Mouse (Mus musculus) right cerebral cortex, adult 2 months (tissue): ENCODE results near the gene Bmx.

Experiments
- DNase-seq, 2 experiments: peaks; one replicate each; pipeline ENCODE4 v3.0.0; 2021 to 2022; ENCODE audit warnings: low spot score in 2 of 2

The Bmx gene

GRCm38 (mm10) chrX:164258057-164258456, at the start of gene Bmx:
Gene Bmx (minus strand): TSS chrX:164258193.
- no peak for DNase-seq

DNA sequence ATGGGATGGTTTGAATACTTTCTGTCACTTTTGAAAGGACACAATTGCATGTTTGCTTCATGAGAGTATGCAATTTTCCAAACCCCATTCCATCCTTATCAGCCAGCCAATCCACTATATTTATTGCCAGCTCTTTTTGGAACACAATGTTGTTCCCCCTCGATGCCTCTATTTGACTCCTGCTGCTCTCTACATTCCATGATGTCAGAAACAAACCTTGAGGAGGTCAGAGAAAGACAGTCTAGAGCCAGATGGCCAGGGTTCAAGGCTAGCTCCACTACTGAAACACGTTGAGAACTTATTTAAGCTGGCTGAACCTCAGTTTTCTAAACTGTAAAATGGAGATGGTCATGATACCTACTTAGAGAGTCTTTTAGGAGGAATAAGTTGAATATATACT, 48.3 kb upstream of the Bmx start:
- no peak for DNase-seq

DNA sequence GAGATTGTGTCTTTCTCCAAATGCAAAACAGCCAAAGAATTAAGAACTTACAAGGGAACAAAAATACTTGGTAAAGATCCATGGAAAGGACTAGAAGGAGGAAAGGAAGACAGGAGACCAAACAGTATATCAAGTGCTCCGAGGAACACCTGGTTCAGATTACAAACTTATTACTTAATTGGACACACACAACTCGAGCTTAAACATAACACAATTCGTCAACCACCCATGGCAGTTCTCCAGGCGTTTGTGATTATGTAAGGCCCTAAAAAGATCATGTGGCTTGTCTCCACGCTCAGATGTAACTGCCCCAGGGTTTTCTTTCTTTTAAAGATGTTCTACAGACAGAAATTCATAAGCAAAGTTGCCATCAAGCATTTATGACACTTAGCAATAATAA, 33.2 kb upstream of the Bmx start:
- no peak for DNase-seq

DNA sequence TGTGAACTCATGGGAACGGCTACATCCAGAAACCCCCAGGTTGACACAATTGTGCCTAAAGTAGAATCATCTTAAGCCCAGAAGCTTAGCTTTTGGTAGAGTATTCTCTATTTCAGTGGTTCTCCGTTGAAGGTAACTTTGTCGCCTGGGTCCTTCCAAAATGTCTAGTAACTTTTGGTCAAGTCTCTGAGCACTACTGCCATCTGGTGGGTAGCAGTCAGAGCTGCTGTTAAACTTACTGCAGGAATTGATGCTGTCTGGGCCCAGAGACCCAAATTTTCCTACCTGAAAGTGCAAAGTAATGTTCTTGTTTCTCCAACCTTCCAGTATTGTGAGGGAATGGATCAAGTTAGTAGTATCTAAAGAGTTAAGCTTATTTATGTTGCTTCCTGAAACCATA, 29.1 kb upstream of the Bmx start:
- DNase-seq, result peak in 1 of 2 experiments; percentile 4

GRCm38 (mm10) chrX:164283808-164284207, 25.8 kb upstream of the Bmx start:
- no peak for DNase-seq

DNA sequence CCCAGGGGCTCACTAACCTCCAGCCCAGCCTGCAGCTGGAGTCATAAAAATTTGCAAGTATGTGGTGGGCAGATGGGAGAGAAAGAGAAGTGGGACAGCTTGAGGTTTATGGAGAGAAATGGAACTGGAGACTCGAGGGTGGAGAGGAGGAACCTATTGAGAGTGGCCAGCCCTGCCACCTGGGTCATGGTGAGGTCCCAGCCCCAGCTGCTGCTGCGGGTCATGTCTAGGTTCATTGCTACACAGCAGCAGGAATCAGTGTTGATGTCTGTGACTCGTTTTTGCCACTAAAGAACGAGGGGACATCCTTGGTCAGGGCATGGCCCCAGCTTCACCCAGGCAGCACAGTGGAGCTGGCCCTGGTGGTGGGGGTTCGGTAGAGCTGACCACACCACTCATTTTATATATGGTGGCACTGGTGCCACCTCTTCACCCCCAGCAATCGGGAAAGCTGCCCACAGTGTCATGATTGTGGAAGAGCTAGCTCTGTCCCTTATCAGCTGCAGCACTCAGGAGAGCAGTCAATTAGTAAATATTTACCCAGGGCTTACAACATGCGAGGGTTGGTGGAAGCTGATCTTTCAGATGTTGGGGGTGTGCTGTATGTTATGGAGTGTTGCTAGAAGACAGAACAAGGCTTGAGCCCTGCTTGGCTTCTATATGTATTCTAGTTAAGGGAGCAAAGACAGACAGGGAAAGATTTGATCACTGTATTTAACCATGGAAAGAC, 23.1 kb upstream of the Bmx start:
- no peak for DNase-seq

- DNase-seq, result no peak
Measured at GRCm38 (mm10) chrX:164275536-164275935, 17.5 kb upstream of the Bmx start.

DNA sequence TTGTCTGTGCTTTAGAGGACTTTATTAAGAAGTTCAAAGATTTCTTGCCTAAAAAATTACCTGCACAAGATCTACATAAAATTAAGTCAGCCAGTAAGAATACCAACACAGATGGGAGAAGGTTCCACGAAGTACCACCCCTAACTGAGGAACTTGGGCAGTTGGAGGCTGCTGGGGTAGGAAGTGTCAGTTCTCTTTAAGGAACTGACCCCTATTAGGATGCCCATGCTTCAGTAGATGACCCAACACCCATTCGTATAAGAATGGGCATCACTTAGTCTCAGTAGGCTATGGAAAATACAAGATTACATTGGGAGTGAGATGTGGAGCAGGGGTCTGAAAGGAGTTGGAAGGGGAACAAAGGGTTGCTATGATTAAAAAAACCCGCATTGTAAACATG, 12.6 kb upstream of the Bmx start:
- no peak for DNase-seq

DNA sequence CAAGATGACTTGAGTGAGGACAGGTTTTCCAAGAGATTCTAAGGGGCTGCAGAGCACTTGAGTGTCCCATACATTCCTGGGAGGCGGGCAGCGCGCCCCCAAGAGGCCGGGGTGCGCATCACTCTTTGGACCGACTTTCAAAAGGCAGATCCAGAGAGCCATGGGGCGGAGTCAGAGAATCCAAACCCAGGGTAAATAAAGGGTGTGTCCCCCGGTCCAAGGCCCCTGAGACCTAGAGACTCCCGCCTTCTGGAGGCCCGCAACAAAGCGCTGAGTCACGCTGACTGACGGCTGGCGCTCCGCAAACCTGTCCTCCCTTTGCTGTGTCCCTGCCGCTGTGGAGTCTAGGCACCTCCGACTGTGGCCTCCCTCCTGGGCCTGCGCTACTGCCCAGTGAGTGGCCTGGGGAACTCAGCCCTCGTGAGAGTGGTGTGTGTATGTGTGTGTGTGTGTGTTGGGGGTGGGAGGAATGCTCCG, 11.3 kb upstream of the Bmx start, which contains the start of gene Pir:
TSS of gene Pir (plus strand) at position 87 of the 477 bp plus-strand sequence.
- peak; percentile 42 to 48 for DNase-seq

GRCm38 (mm10) chrX:164264861-164265260, 6.9 kb upstream of the Bmx start:
- DNase-seq, result no peak

DNA sequence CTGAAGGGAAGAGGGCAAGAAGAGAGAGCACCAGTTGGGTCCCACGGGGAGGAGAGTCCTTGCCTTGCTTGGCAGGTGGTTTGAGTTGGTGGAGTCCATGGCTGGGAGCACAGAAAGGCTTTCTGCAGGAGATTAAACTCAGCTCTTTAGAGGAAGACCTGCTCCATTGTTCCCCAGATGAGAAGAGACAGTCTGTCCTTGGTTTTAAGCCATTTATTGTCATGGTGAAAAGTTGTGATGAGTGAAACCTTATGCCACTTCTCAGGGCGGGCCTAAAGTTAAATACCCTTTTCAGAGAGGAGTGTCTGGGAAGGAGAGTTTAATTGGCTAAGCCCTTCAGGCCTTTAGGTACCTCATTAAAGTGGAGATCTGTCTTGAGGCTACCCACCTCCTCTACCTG, 4.3 kb upstream of the Bmx start:
- DNase-seq, result no peak

GRCm38 (mm10) chrX:164258662-164259061, 669 bp upstream of the Bmx start:
- DNase-seq, result no peak

GRCm38 (mm10) chrX:164256527-164256926, 1.5 kb downstream of the Bmx start:
- DNase-seq, result no peak

DNA sequence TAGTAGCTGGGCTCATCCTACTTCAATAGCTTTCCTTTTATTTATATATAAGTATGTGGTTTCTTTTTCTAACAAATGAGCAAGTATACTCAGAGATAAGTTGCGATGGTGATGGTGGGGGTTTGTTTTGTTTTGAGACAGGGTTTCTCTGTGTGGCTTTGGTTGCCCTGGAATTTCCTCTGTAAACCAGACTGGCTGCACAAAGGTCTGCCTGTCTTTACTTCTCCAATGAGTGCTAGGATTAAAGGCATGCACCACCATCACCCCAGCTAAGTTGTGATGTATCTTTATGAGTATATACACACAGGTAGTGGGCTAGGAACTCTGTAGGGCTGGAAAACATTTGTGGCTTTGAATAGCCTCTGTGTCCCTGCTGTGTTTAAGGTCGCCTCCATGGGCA, 11.3 kb downstream of the Bmx start:
- no peak for DNase-seq

DNA sequence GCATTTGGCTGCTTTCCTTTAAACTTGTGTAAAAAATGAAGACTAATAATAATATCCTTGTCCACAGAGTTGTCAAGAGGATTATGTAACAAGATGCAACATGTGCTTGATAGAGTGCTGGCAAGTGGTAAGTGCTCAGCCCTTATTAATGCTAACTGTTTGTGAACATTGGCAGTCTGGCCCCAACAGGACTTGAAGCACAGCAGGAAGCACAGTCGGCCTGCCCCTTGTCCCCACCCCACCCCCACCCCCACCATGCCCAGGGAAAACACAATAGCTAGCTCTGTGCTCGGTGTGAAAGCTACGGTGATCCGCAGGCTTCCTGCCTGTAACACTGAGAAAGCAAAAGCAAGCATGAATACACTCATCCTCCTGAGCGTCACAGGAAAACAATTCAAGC, 12.3 kb downstream of the Bmx start:
- no peak for DNase-seq

DNA sequence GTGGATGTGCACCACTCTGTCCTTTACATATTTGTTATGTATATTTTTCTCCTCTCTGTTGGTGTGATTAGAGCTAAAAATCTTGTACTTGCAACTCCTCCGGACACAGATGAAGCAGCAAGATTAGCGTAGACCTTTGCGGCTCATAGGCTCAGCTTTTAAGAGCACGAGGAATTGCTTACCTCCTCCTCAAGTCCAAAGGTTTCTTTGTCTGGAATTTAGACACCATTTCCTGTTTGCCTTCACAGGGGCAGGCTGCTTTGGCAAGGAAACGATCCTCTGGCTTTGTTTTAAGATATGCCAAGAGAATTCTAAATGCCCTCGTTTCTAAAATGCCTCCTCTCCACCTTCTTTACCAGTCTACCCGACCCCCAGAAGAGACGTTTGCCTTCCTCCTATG, 24.6 kb downstream of the Bmx start:
- no peak for DNase-seq

GRCm38 (mm10) chrX:164221989-164222388, 36.0 kb downstream of the Bmx start:
- DNase-seq, result no peak

- DNase-seq, result no peak
Measured at GRCm38 (mm10) chrX:164200547-164200946, 57.4 kb downstream of the Bmx start.

GRCm38 (mm10) chrX:164197679-164198078, 60.3 kb downstream of the Bmx start:
- no peak for DNase-seq

DNA sequence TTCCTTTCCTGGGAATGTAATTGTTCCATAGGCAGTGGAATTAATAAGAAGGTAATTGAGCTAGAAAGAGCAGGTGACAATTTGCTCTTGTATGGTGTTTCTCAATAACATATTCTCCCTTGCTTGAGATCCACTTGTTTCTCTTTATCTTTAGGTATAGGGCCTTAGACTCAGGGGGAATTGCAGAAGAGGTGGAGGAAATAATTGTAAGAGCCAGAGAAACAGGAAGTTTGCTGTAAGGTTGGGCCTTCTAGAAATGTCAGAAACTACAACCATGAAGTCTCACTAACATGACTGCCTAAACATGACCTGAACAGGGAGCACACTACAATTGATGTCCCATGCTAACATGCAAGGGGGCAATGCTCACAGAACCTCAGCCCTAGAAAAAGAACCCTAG, 68.1 kb downstream of the Bmx start:
- DNase-seq, result no peak

DNA sequence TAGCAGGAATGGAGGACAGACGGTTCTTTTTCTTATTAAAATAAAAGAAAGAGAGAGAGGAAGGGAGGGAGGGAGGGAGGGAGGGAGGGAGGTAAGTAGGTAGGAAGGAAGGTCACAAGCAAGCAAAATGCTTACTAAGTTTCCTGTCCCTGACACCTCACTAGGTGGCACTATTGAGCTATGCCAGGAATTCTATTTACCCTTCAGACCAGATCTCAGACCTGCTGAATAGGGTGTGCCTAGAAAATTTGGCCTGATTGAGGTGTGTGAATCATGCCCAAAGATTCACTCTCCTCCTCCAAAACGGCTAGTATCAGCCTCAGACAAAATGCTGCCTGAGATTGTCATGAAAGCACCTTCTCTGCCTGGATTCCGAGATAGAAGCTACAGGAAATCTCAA, 74.1 kb downstream of the Bmx start:
- peak; percentile 31 to 50 for DNase-seq

DNA sequence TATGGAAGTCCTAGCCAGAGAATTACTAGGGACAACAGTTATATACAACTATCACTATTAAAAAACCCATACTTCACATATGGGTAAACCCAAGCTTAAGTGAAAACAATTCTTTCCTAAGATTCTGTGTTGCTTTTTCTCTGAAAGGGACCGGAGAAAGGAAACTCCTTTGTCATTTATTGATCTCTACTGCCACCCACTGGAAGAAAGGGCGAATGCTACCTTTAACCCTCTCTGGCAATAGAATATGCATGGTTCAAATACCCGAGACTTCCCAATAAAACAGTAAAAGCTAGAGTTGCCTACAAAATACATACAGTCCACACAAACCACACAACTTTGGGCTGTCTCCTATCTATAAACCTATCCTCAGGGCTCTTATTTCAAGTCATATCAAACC, 78.2 kb downstream of the Bmx start:
- peak; percentile 57 to 64 for DNase-seq

DNA sequence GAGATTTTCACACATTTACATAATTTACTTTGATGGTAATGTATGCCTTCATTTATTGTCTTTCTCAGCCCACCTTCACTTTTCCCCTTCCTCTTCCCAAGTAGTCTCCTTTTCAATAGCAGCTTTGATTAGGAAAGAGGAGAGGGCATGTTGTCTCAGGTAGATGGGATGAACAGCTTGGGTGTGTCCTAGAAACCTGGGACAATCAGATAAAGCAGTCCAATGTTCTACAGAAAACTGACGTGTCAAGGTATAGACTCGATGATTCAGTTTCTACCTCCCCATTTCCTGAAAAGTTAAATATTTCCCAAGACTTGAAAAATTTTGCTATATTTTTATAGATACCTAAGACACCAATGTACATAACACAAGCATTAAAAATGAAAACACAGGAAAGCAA, 79.1 kb downstream of the Bmx start:
- no peak for DNase-seq

- DNase-seq, result no peak
Measured at GRCm38 (mm10) chrX:164175780-164176179, 82.2 kb downstream of the Bmx start.
